In the genomic region with DNA sequence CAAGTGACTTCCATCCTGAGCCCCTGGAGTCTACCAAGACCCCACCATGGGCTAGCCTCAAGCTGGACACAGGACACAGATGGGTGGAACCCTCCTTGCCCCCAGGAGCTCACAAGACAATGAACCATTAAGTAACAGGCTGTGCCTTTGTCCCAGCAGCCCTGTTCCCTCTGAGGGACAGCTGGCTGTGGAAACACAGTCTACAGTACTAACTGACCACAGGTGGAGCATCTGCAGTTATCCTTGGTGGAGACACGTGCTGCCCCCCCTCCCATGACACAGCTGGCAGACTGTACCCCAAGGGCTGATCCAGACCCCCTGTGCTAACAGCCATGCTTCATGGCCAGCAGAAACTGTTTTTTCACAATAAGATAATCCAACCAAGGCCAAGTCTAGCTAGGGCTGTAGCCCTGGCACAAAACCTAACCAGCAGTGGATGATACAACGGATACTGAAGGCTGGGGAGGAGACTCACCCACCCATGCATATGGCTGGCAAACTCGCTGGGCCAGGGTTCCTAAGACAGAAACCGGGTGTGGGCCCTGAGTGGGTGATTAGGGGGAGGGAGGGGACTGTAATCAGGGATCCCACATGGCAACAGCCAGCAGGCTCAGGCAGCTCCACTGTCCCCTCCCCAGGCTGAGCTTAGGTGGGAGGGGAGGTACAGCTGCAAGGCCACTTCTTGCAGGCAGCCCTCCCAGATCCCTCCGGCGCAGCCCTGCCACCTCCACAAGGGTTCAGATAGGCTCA, we compare ENCODE assay signal across 11 mouse cellular contexts. TPM values are rescaled to one million over a fixed set of nuclear protein-coding genes. Genes with fewer than 3 reads are reported as not detected.
A peak's percentile ranks its signal among the peaks of the same experiment; 100 is the strongest.
DNase-seq lines count a peak whose midpoint lies in the region; ATAC-seq and TF ChIP-seq lines count a peak whose summit lies in the region.
"Had no signal": no experiment of that assay in that cellular context is flagged by ENCODE, and none has a peak within 500 bp of the region (broad histone marks: within the 10 kb centered on the region; RNA-seq: fewer than 3 reads in every experiment).

No protein-coding gene starts in this region.

- no peak for TF ChIP-seq CTCF in stomach, postnatal 0 days (IDR thresholded peaks at IDR 0.05; ENCODE audit: low read depth)
- no peak; the same call in 1 of the 2 replicates for TF ChIP-seq CTCF in liver, embryonic 14.5 days (IDR thresholded peaks at IDR 0.05; ENCODE audit: low read depth)

- no peak for TF ChIP-seq EP300 in stomach, postnatal 0 days (optimal IDR thresholded peaks at IDR 0.05)
- peak; percentile 93 for TF ChIP-seq EP300 in liver, embryonic 14.5 days (IDR thresholded peaks at IDR 0.05; ENCODE audit: low read depth)

- no peaks in the 10 kb centered on the region for H3K36me3 ChIP-seq in forebrain, embryonic 12.5 days (replicated peaks)
- no peaks in the 10 kb centered on the region for H3K36me3 ChIP-seq in forebrain, embryonic 13.5 days (ENCODE audit: poor library complexity, severe bottlenecking)
- no peaks in the 10 kb centered on the region for H3K36me3 ChIP-seq in stomach, embryonic 14.5 days (ENCODE audit: control insufficient read depth, insufficient read depth, low read length)
- H3K36me3 ChIP-seq in stomach, postnatal 0 days (ENCODE audit: control insufficient read depth, insufficient read depth, low read length): no peaks in the 10 kb centered on the region
- peaks cover 23% of the 10 kb centered on the region for H3K36me3 ChIP-seq in liver, embryonic 14.5 days (replicated peaks; ENCODE audit: control insufficient read depth, insufficient read depth, low read depth)
- H3K36me3 ChIP-seq: heart, embryonic 13.5 days had no signal

- no peak overlapping the region for H3K27ac ChIP-seq in forebrain, embryonic 12.5 days
- H3K27ac ChIP-seq in forebrain, embryonic 13.5 days: no peak overlapping the region
- no peak overlapping the region for H3K27ac ChIP-seq in stomach, embryonic 14.5 days (ENCODE audit: low read length)
- no peak overlapping the region; the same call in 1 of the 2 replicates for H3K27ac ChIP-seq in stomach, postnatal 0 days (replicated peaks)
- H3K27ac ChIP-seq in liver, embryonic 14.5 days: peak overlapping the region; percentile 94
- H3K27ac ChIP-seq: heart, embryonic 13.5 days had no signal

- H3K4me3 ChIP-seq in forebrain, embryonic 12.5 days (replicated peaks): no peak overlapping the region
- H3K4me3 ChIP-seq in forebrain, embryonic 13.5 days: no peak overlapping the region
- no peak overlapping the region for H3K4me3 ChIP-seq in stomach, embryonic 14.5 days (ENCODE audit: low read depth, low read length)
- H3K4me3 ChIP-seq in stomach, postnatal 0 days (ENCODE audit: low read depth, low read length): no peak overlapping the region
- peak overlapping the region; percentile 3 to 31; a peak in 3 of 4 replicates for H3K4me3 ChIP-seq in liver, embryonic 14.5 days (ENCODE audit: insufficient read depth in 1 of 2, low read depth in 2 of 2, low read length in 2 of 2)
- H3K4me3 ChIP-seq: heart, embryonic 13.5 days had no signal

- no peaks in the 10 kb centered on the region for H3K9me3 ChIP-seq in forebrain, embryonic 12.5 days
- H3K9me3 ChIP-seq in forebrain, embryonic 13.5 days (replicated peaks): no peaks in the 10 kb centered on the region
- no peaks in the 10 kb centered on the region for H3K9me3 ChIP-seq in stomach, embryonic 14.5 days (ENCODE audit: control insufficient read depth, low read depth, low read length)
- no peaks in the 10 kb centered on the region for H3K9me3 ChIP-seq in stomach, postnatal 0 days (ENCODE audit: control insufficient read depth, low read length)
- no peaks in the 10 kb centered on the region for H3K9me3 ChIP-seq in liver, embryonic 14.5 days (ENCODE audit: control insufficient read depth, low read length)
- H3K9me3 ChIP-seq: heart, embryonic 13.5 days had no signal

- no peak for ATAC-seq in forebrain, embryonic 12.5 days (ENCODE audit: low FRiP score)
- ATAC-seq in forebrain, embryonic 13.5 days: no peak
- ATAC-seq in stomach, embryonic 14.5 days (ENCODE audit: insufficient number of reproducible peaks, insufficient read depth, low FRiP score, low read depth): peak; percentile 30; the same call in 1 of the 2 replicates
- no peak for ATAC-seq in stomach, postnatal 0 days (ENCODE audit: low FRiP score, low TSS enrichment)
- ATAC-seq in liver, embryonic 14.5 days (ENCODE audit: insufficient read depth): peak; percentile 92
- ATAC-seq: forebrain, postnatal 0 days had no signal

- H3K4me2 ChIP-seq in forebrain, embryonic 12.5 days: no peak overlapping the region
- H3K4me2 ChIP-seq in forebrain, embryonic 13.5 days: no peak overlapping the region
- H3K4me2 ChIP-seq in stomach, embryonic 14.5 days (replicated peaks; ENCODE audit: low read depth, low read length): no peak overlapping the region
- no peak overlapping the region for H3K4me2 ChIP-seq in stomach, postnatal 0 days (replicated peaks; ENCODE audit: low read depth)
- H3K4me2 ChIP-seq in liver, embryonic 14.5 days (ENCODE audit: low read depth): peak overlapping the region; percentile 69
- H3K4me2 ChIP-seq: heart, embryonic 13.5 days had no signal

- WGBS in forebrain, embryonic 12.5 days: 75% methylated on average over 6 of the region's 6 CpGs
- WGBS in forebrain, embryonic 13.5 days: 66% methylated on average over 6 of the region's 6 CpGs
- WGBS in stomach, embryonic 14.5 days: 75% methylated on average over 6 of the region's 6 CpGs
- WGBS in stomach, postnatal 0 days: 64% methylated on average over 6 of the region's 6 CpGs
- 21% methylated on average over 6 of the region's 6 CpGs for WGBS in liver, embryonic 14.5 days (ENCODE audit: insufficient replicate concordance)

- peaks cover 14% of the 10 kb centered on the region for H3K4me1 ChIP-seq in forebrain, embryonic 12.5 days
- H3K4me1 ChIP-seq in forebrain, embryonic 13.5 days: no peaks in the 10 kb centered on the region
- peaks cover 17% of the 10 kb centered on the region for H3K4me1 ChIP-seq in stomach, embryonic 14.5 days (ENCODE audit: control insufficient read depth, insufficient read depth, low read length)
- 0 out of 2 replicates have a peak, but pooled peaks cover 2% of the 10 kb centered on the region for H3K4me1 ChIP-seq in stomach, postnatal 0 days (replicated peaks; ENCODE audit: control insufficient read depth, insufficient read depth)
- peaks cover 63 to 68% of the 10 kb centered on the region in 2 experiments for H3K4me1 ChIP-seq in liver, embryonic 14.5 days (replicated peaks; ENCODE audit: control insufficient read depth in 2 of 2, insufficient read depth in 2 of 2, low read length in 1 of 2)

- no peak for DNase-seq in stomach, postnatal 0 days (ENCODE audit: low spot score)
- peak; percentile 80 to 84 (median 83) for DNase-seq in liver, embryonic 14.5 days (ENCODE audit: low read depth in 3 of 3, low spot score in 3 of 3)
- no peak for DNase-seq in right cerebral cortex, adult 2 months (ENCODE audit: low spot score in 2 of 2)
- DNase-seq in embryo, embryonic 11 days: no peak
- DNase-seq in gastrocnemius, postnatal 10 days: no peak
- DNase-seq: forebrain, postnatal 0 days; kidney, postnatal 10 days had no signal

- H3K9ac ChIP-seq in forebrain, embryonic 12.5 days: 0 out of 2 replicates have a peak overlapping the region, but pooled peaks have one; percentile 8
- no peak overlapping the region for H3K9ac ChIP-seq in forebrain, embryonic 13.5 days
- H3K9ac ChIP-seq in stomach, embryonic 14.5 days (replicated peaks; ENCODE audit: low read depth, low read length): no peak overlapping the region
- no peak overlapping the region for H3K9ac ChIP-seq in stomach, postnatal 0 days (ENCODE audit: low read length)
- peak overlapping the region; percentile 74 for H3K9ac ChIP-seq in liver, embryonic 14.5 days (replicated peaks)
- H3K9ac ChIP-seq: forebrain, postnatal 0 days; heart, embryonic 13.5 days had no signal

- H3K27me3 ChIP-seq in forebrain, embryonic 12.5 days: no peaks in the 10 kb centered on the region
- no peaks in the 10 kb centered on the region for H3K27me3 ChIP-seq in forebrain, embryonic 13.5 days
- H3K27me3 ChIP-seq in stomach, embryonic 14.5 days (ENCODE audit: control insufficient read depth, insufficient read depth, low read length): no peaks in the 10 kb centered on the region
- no peaks in the 10 kb centered on the region for H3K27me3 ChIP-seq in stomach, postnatal 0 days (ENCODE audit: control insufficient read depth, insufficient read depth, low read length)
- no peaks in the 10 kb centered on the region for H3K27me3 ChIP-seq in liver, embryonic 14.5 days (ENCODE audit: control insufficient read depth, insufficient read depth, low read length)

RNA-seq across cellular contexts. Expression of gene Cd82, which starts 15.3 kb away (rescaled TPM):
- 9.1 and 10.6 TPM in 2 replicates for polyA plus RNA-seq in forebrain, embryonic 12.5 days (2016; fragmentation: Nextera tagmentation; extraction: Ambion mirVana)
- 12.0 and 14.8 TPM in 2 replicates for polyA plus RNA-seq in forebrain, embryonic 13.5 days (2015; fragmentation: Nextera tagmentation; extraction: Ambion mirVana)
- 45.3 and 48.9 TPM in 2 replicates for polyA plus RNA-seq in stomach, embryonic 14.5 days (2014; fragmentation: Nextera tagmentation; extraction: Ambion mirVana)
- polyA plus RNA-seq in stomach, postnatal 0 days (2015; fragmentation: Nextera tagmentation; extraction: Ambion mirVana): 93.5 and 105 TPM in 2 replicates
- polyA plus RNA-seq in liver, embryonic 14.5 days (2012; rRNA removed): 61.6 and 72.2 TPM in 2 replicates
- 58.6 and 63.1 TPM in 2 replicates for polyA plus RNA-seq in liver, embryonic 14.5 days (2014; fragmentation: Nextera tagmentation; extraction: Ambion mirVana)
- 10 to 100 TPM; 36.7 to 43.8 TPM for total RNA-seq in gastrocnemius, postnatal 10 days (2021)

Comparison
In these comparisons a context has a peak if more than half of its experiments do, and no peak if none do; other contexts are left out.
1. ATAC-seq: peak in stomach, embryonic 14.5 days (single experiment) and liver, embryonic 14.5 days (single experiment); none in forebrain, embryonic 12.5 days (single experiment), forebrain, embryonic 13.5 days (single experiment) and stomach, postnatal 0 days (single experiment).
2. H3K9ac ChIP-seq: peak in forebrain, embryonic 12.5 days (single experiment) and liver, embryonic 14.5 days (single experiment); none in forebrain, embryonic 13.5 days (single experiment), stomach, embryonic 14.5 days (single experiment) and stomach, postnatal 0 days (single experiment).
3. H3K4me3 ChIP-seq: peak in liver, embryonic 14.5 days (2 of 2); none in forebrain, embryonic 12.5 days (single experiment), forebrain, embryonic 13.5 days (single experiment), stomach, embryonic 14.5 days (single experiment) and stomach, postnatal 0 days (single experiment).
4. DNase-seq: peak in liver, embryonic 14.5 days (3 of 3); none in stomach, postnatal 0 days (single experiment), right cerebral cortex, adult 2 months (0 of 2), embryo, embryonic 11 days (single experiment) and gastrocnemius, postnatal 10 days (single experiment).